Mouse (Mus musculus): ENCODE results near the gene Slc6a8.

Gene Slc6a8

GRCm38 (mm10) chrX:73684156-73684555, 11.2 kb downstream of the Slc6a8 start:
- DNase-seq (ENCODE audit: low read depth, low spot score) = no peak

- DNase-seq (ENCODE audit: low read depth, low spot score) = no peak
Observed at GRCm38 (mm10) chrX:73684978-73685377, 12.0 kb downstream of the Slc6a8 start.

- DNase-seq (ENCODE audit: low read depth, low spot score) = peak; percentile 78
Observed at GRCm38 (mm10) chrX:73685629-73686028, 12.7 kb downstream of the Slc6a8 start.

- peak; percentile 75 for DNase-seq (ENCODE audit: low read depth, low spot score)
Observed at GRCm38 (mm10) chrX:73690917-73691629, 18.1 kb downstream of the Slc6a8 start.

- DNase-seq (ENCODE audit: low read depth, low spot score) = no peak
Observed at GRCm38 (mm10) chrX:73700472-73700871, 27.5 kb downstream of the Slc6a8 start.

GRCm38 (mm10) chrX:73715476-73716108, 42.6 kb downstream of the Slc6a8 start:
- DNase-seq (ENCODE audit: low read depth, low spot score) = no peak

- DNase-seq (ENCODE audit: low read depth, low spot score) = peak; percentile 94
Observed at GRCm38 (mm10) chrX:73716109-73716661, 43.2 kb downstream of the Slc6a8 start, which contains the start of the genes Bcap31 and Abcd1. Gene Bcap31, minus strand, starts transcription at chrX:73716175. Gene Abcd1, plus strand, starts transcription at chrX:73716597.

GRCm38 (mm10) chrX:73716709-73717545, 44.0 kb downstream of the Slc6a8 start:
- peak; percentile 26 for DNase-seq (ENCODE audit: low read depth, low spot score)

- DNase-seq (ENCODE audit: low read depth, low spot score) = peak; percentile 19
Observed at GRCm38 (mm10) chrX:73717667-73718066, 44.7 kb downstream of the Slc6a8 start.

GRCm38 (mm10) chrX:73718271-73718670, 45.3 kb downstream of the Slc6a8 start:
- DNase-seq (ENCODE audit: low read depth, low spot score) = peak; percentile 40

GRCm38 (mm10) chrX:73718686-73719362, 45.9 kb downstream of the Slc6a8 start:
- DNase-seq (ENCODE audit: low read depth, low spot score) = peak; percentile 33

GRCm38 (mm10) chrX:73730908-73731307, 58.0 kb downstream of the Slc6a8 start:
- DNase-seq (ENCODE audit: low read depth, low spot score) = no peak
